Mouse (Mus musculus): ENCODE measurements around the gene Prim1.

DNA sequence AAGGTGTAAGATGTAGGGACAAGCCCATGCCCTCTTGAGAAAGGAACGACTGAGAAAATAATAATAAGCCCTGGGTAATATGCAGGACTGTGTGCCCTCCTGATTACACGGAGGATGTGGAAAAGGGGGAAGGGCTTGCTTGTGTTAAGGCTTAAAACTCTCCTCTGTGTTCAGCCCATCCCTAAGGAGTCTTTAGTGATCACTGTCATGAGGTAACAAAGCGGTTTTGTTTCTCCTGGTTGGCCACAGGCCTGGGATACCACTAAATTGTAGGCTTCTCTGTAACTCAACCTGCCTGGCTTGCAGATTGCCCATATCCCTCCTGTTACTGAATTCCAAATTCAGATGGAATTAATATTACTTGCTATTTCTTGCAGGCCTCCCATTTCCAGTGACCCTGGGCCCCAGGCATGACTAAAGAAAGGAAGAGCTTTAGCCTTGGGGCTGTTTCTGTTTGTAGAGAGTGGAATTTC, 44.6 kb upstream of the Prim1 start:
- TF ChIP-seq CTCF (IDR thresholded peaks at IDR 0.05) (no peak), EP300 (IDR thresholded peaks at IDR 0.05) (no peak)

Measured in lung, postnatal 0 days (tissue).